In the genomic region with DNA sequence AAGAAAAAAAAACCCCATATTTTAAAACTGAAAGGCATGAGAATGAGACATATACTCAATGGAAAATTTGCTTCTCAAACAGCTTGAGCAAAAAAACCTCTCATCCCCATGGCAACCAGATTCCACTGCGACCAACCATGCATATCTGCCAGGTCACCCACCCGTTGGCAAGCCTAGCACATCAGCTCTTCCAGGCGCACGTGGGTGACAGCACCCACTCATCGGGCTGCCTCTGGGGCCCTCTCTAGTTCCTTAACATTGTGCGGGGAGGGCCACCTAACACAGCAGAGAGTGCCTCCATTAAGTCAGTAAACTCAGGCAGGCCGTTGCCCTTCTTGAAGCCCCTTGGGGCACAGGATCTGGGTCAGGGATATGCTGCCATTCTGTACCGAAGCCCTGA, we compare ENCODE assay signal across 11 mouse cellular contexts. TPM values are rescaled to one million over a fixed set of nuclear protein-coding genes. Genes with fewer than 3 reads are reported as not detected.
A peak's percentile ranks its signal among the peaks of the same experiment; 100 is the strongest.
DNase-seq lines count a peak whose midpoint lies in the region; ATAC-seq and TF ChIP-seq lines count a peak whose summit lies in the region.
"Had no signal": no experiment of that assay in that cellular context is flagged by ENCODE, and none has a peak within 500 bp of the region (broad histone marks: within the 10 kb centered on the region; RNA-seq: fewer than 3 reads in every experiment).

No protein-coding gene starts in this region.

- ATAC-seq in midbrain, embryonic 11.5 days (ENCODE audit: low FRiP score), result no peak
- peak; percentile 81 for ATAC-seq in hindbrain, postnatal 0 days
- ATAC-seq in liver, postnatal 0 days, result no peak

- 70% methylated on average over 8 of the region's 8 CpGs for WGBS in midbrain, embryonic 11.5 days
- 78% methylated on average over 8 of the region's 8 CpGs for WGBS in midbrain, embryonic 10.5 days
- WGBS in hindbrain, postnatal 0 days, result 34% methylated on average over 8 of the region's 8 CpGs
- WGBS in liver, postnatal 0 days (ENCODE audit: insufficient replicate concordance), result 70% methylated on average over 8 of the region's 8 CpGs

- H3K4me3 ChIP-seq in midbrain, embryonic 11.5 days (ENCODE audit: low read depth, low read length), result no peak overlapping the region
- H3K4me3 ChIP-seq in midbrain, embryonic 10.5 days, result no peak overlapping the region
- H3K4me3 ChIP-seq in hindbrain, postnatal 0 days (ENCODE audit: low read length), result no peak overlapping the region
- H3K4me3 ChIP-seq in liver, postnatal 0 days (ENCODE audit: low read depth, low read length), result no peak overlapping the region
- H3K4me3 ChIP-seq: embryonic facial prominence, embryonic 12.5 days; megakaryocyte, embryonic 14.5 days had no signal

- H3K27ac ChIP-seq in midbrain, embryonic 11.5 days (ENCODE audit: low read depth, low read length), result no peak overlapping the region
- no peak overlapping the region for H3K27ac ChIP-seq in midbrain, embryonic 10.5 days (replicated peaks)
- H3K27ac ChIP-seq in hindbrain, postnatal 0 days, result peak overlapping the region; percentile 17; the same call in 1 of the 2 replicates
- H3K27ac ChIP-seq in liver, postnatal 0 days (ENCODE audit: low read depth), result no peak overlapping the region
- H3K27ac ChIP-seq: embryonic facial prominence, embryonic 12.5 days; stomach, postnatal 0 days had no signal

- H3K4me2 ChIP-seq in midbrain, embryonic 11.5 days, result no peak overlapping the region
- H3K4me2 ChIP-seq in hindbrain, postnatal 0 days (ENCODE audit: low read depth, low read length), result no peak overlapping the region
- no peak overlapping the region for H3K4me2 ChIP-seq in liver, postnatal 0 days (ENCODE audit: low read depth, low read length)
- H3K4me2 ChIP-seq: embryonic facial prominence, embryonic 12.5 days had no signal

- H3K9ac ChIP-seq in midbrain, embryonic 11.5 days (ENCODE audit: low read length), result no peak overlapping the region
- H3K9ac ChIP-seq in hindbrain, postnatal 0 days (replicated peaks; ENCODE audit: low read length), result no peak overlapping the region
- no peak overlapping the region for H3K9ac ChIP-seq in liver, postnatal 0 days (replicated peaks)
- H3K9ac ChIP-seq: embryonic facial prominence, embryonic 12.5 days had no signal

- DNase-seq in midbrain, embryonic 11.5 days (ENCODE audit: low spot score, missing footprints), result peak; percentile 85
- DNase-seq in midbrain, embryonic 10.5 days (ENCODE audit: low spot score), result no peak
- DNase-seq in hindbrain, postnatal 0 days (ENCODE audit: low spot score), result peak; percentile 76
- DNase-seq in left cerebral cortex, postnatal 10 days (ENCODE audit: extremely low spot score in 1 of 2, low spot score in 2 of 2), result peak; percentile 77 to 85
- DNase-seq in right cerebral cortex, postnatal 36 days (ENCODE audit: low spot score in 2 of 2), result peak; percentile 90 to 96
- DNase-seq in liver, postnatal 0 days, result no peak
- DNase-seq in liver, result no peak
- DNase-seq in cerebellum, adult 18-20 months, result no peak

- no peaks in the 10 kb centered on the region for H3K27me3 ChIP-seq in midbrain, embryonic 11.5 days (ENCODE audit: control insufficient read depth, insufficient read depth, low read length)
- H3K27me3 ChIP-seq in midbrain, embryonic 10.5 days (ENCODE audit: low read depth, poor library complexity, severe bottlenecking), result no peaks in the 10 kb centered on the region
- no peaks in the 10 kb centered on the region for H3K27me3 ChIP-seq in hindbrain, postnatal 0 days (ENCODE audit: insufficient read depth, low read length)
- no peaks in the 10 kb centered on the region for H3K27me3 ChIP-seq in liver, postnatal 0 days (ENCODE audit: insufficient read depth, low read length)
- H3K27me3 ChIP-seq: embryonic facial prominence, embryonic 12.5 days had no signal

- H3K9me3 ChIP-seq in midbrain, embryonic 11.5 days (ENCODE audit: control insufficient read depth, low read length), result no peaks in the 10 kb centered on the region
- H3K9me3 ChIP-seq in midbrain, embryonic 10.5 days (replicated peaks), result no peaks in the 10 kb centered on the region
- no peaks in the 10 kb centered on the region for H3K9me3 ChIP-seq in hindbrain, postnatal 0 days (ENCODE audit: low read length)
- H3K9me3 ChIP-seq in liver, postnatal 0 days (ENCODE audit: low read length), result no peaks in the 10 kb centered on the region
- H3K9me3 ChIP-seq: embryonic facial prominence, embryonic 12.5 days; megakaryocyte, embryonic 14.5 days had no signal

- H3K4me1 ChIP-seq in midbrain, embryonic 11.5 days (ENCODE audit: control insufficient read depth, insufficient read depth, low read length), result no peaks in the 10 kb centered on the region
- peaks cover 11% of the 10 kb centered on the region for H3K4me1 ChIP-seq in midbrain, embryonic 10.5 days
- peaks cover 10% of the 10 kb centered on the region for H3K4me1 ChIP-seq in hindbrain, postnatal 0 days (ENCODE audit: insufficient read depth, low read length)
- no peaks in the 10 kb centered on the region for H3K4me1 ChIP-seq in liver, postnatal 0 days (ENCODE audit: insufficient read depth)

- no peaks in the 10 kb centered on the region for H3K36me3 ChIP-seq in midbrain, embryonic 11.5 days (ENCODE audit: control insufficient read depth, insufficient read depth, low read length)
- H3K36me3 ChIP-seq in midbrain, embryonic 10.5 days, result 0 out of 2 replicates have a peak, but pooled peaks cover 5% of the 10 kb centered on the region
- no peaks in the 10 kb centered on the region for H3K36me3 ChIP-seq in hindbrain, postnatal 0 days (ENCODE audit: insufficient read depth, low read length)
- H3K36me3 ChIP-seq in liver, postnatal 0 days (replicated peaks; ENCODE audit: insufficient read depth, low read length), result no peaks in the 10 kb centered on the region
- H3K36me3 ChIP-seq: embryonic facial prominence, embryonic 12.5 days had no signal

- TF ChIP-seq EP300 in liver, postnatal 0 days (IDR thresholded peaks at IDR 0.05; ENCODE audit: low read depth), result no peak

- TF ChIP-seq CTCF in hindbrain, postnatal 0 days (IDR thresholded peaks at IDR 0.05; ENCODE audit: low read depth), result no peak
- TF ChIP-seq CTCF in liver, postnatal 0 days (IDR thresholded peaks at IDR 0.05; ENCODE audit: low read depth), result no peak

- intact Hi-C loops in left cerebral cortex, postnatal 10 days (cut with DNase I), result no loop called here

RNA-seq across cellular contexts. Expression of a gene that starts 24.9 kb away (rescaled TPM):
- 0.25 TPM in 2 replicates for polyA plus RNA-seq in midbrain, embryonic 11.5 days (2014; fragmentation: Nextera tagmentation; extraction: Ambion mirVana)
- 0.40 and 0.84 TPM in 2 replicates for polyA plus RNA-seq in midbrain, embryonic 10.5 days (2016; fragmentation: Nextera tagmentation; extraction: Ambion mirVana)
- total RNA-seq in hindbrain, postnatal 0 days (2014; rRNA removed), result not detected in 2 replicates
- polyA plus RNA-seq in hindbrain, postnatal 0 days (2015; fragmentation: Nextera tagmentation; extraction: Ambion mirVana), result 0.15 and 0.25 TPM in 2 replicates
- total RNA-seq in left cerebral cortex, postnatal 10 days (2021), result under 1 TPM; 0.14 to 0.24 TPM
- polyA plus RNA-seq in liver, postnatal 0 days (2015; fragmentation: Nextera tagmentation; extraction: Ambion mirVana), result 0.06 and 0.18 TPM in 2 replicates

Comparison
In these comparisons a context has a peak if more than half of its experiments do, and no peak if none do; other contexts are left out.
1. DNase-seq: peak in midbrain, embryonic 11.5 days (single experiment), hindbrain, postnatal 0 days (single experiment), left cerebral cortex, postnatal 10 days (2 of 2) and right cerebral cortex, postnatal 36 days (2 of 2); none in midbrain, embryonic 10.5 days (single experiment), liver, postnatal 0 days (single experiment), liver (single experiment) and cerebellum, adult 18-20 months (0 of 2).